Mouse (Mus musculus) ES-E14 (cell line): ENCODE measurements around the gene Arl15.

ENCODE experiments used
- HCFC1 ChIP-seq: IDR thresholded peaks from 2 replicates; pipeline ENCODE4 v1.6.1; 2012; ENCODE audit warnings: low read length, inconsistent platforms, borderline replicate concordance; ENCODE audit not compliant: insufficient read depth
- ZNF384 ChIP-seq: IDR thresholded peaks from 2 replicates; pipeline ENCODE4 v1.6.1; 2012; ENCODE audit warnings: low read depth, low read length, inconsistent platforms

GRCm38 (mm10) chr13:114096386-114096785 is 302.1 kb downstream of the Arl15 start:
- TF ChIP-seq HCFC1 (no peak), ZNF384 (no peak)
